Mouse (Mus musculus): ENCODE measurements around the gene Banp. TPM values are rescaled to one million over a fixed set of nuclear protein-coding genes. Genes with fewer than 3 reads are reported as not detected.

Banp gene
- total and polyA plus RNA-seq, 2 experiments from 2014 or later = 10.6 to 27.9 TPM

DNA sequence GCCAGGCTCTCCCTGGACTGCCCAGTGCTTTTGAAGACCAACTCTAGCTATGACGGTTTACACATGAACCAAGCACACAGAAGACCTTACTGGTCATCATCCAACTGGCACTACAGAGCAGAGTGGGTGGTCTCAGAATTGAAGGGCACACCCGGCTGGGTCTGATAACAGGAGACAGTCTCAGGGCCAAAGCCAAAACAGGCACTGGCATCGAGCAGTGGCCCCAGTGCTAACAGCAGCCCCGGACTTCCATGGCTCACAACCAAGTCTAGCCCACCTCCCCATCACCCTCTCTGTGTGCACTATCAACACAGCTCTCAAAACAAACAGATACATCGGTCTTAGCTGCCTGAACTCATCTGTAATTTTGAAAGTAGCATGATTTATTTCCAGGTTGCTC, 43.7 kb upstream of the Banp start:
- H3K27ac ChIP-seq (ENCODE audit: low read depth) = no peak overlapping the region
- 22% methylated on average over 5 of the region's 5 CpGs for WGBS
- DNase-seq (ENCODE audit: low spot score) (no peak), ATAC-seq (ENCODE audit: insufficient read depth, low read depth) (no peak)
- no peaks in the 10 kb centered on the region for H3K27me3 ChIP-seq (ENCODE audit: control insufficient read depth, insufficient read depth, low read length)
- H3K9me3 ChIP-seq (replicated peaks; ENCODE audit: control insufficient read depth, low read length) = no peaks in the 10 kb centered on the region
- peak overlapping the region; percentile 99 for H3K4me2 ChIP-seq (ENCODE audit: low read depth, low read length)
- H3K36me3 ChIP-seq (replicated peaks; ENCODE audit: control insufficient read depth, insufficient read depth, low read length) = no peaks in the 10 kb centered on the region
- TF ChIP-seq EP300 (IDR thresholded peaks at IDR 0.05; ENCODE audit: low read depth) (no peak), CTCF (IDR thresholded peaks at IDR 0.05; ENCODE audit: low read depth) (no peak)
- H3K4me3 ChIP-seq (ENCODE audit: low read depth, low read length) = peak overlapping the region; percentile 72
- H3K9ac ChIP-seq (replicated peaks; ENCODE audit: low read depth, low read length) = 0 out of 2 replicates have a peak overlapping the region, but pooled peaks have one; percentile 64
- peaks cover 37% of the 10 kb centered on the region for H3K4me1 ChIP-seq (ENCODE audit: control insufficient read depth, insufficient read depth)

DNA sequence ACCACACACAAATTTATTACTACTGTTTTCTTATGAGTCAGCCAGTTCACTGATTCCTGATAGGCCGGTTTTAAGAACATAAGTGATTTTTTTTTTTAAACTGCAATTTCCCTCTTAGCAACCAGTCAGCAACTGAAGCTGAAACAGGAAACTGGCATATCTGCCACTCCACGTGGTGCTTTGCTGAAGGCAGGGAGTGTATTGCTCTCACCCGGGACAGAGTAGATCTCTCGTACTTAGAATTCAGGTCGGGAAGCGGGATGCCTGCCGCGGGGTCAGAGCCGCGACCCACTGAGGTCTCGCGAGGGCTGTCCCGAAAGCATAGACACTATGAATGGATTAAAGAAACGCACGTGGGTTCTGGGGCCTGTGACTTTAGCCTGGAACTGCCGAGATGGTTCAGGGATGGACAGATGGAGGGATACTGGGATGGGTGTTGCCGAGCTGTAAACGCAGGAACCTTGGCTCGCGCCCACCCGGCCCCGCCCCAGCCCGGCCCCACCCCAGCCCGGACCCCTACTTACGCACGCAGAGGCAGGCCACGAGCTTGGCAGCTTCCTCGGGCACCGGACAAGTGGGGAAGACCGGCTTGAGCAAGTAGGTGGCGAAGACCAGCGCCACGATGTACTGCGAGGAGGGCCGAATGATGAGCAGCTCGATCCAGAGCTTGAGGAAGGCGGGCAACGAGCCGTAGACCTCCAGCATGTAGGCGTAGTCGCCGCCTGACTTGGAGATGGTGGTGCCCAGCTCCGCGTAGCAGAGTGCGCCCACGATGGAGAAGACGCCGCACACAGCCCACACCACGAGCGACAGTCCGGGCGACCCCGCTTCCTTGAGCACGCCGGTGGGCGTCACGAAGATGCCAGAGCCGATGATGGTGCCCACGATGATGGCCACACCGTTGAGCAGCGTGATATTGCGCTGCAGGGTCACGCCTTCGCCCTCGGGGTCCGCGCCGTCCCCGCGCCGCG, 42.7 kb upstream of the Banp start:
- peak overlapping the region; percentile 99 for H3K4me2 ChIP-seq (ENCODE audit: low read depth, low read length)
- WGBS = under 1% methylated on average over 69 of the region's 72 CpGs
- H3K9me3 ChIP-seq (replicated peaks; ENCODE audit: control insufficient read depth, low read length) = no peaks in the 10 kb centered on the region
- TF ChIP-seq EP300 (IDR thresholded peaks at IDR 0.05; ENCODE audit: low read depth) (no peak), CTCF (IDR thresholded peaks at IDR 0.05; ENCODE audit: low read depth) (no peak)
- peak; percentile 59 for DNase-seq (ENCODE audit: low spot score)
- no peaks in the 10 kb centered on the region for H3K36me3 ChIP-seq (replicated peaks; ENCODE audit: control insufficient read depth, insufficient read depth, low read length)
- no peak overlapping the region for H3K27ac ChIP-seq (ENCODE audit: low read depth)
- ATAC-seq (ENCODE audit: insufficient read depth, low read depth) = peak; percentile 13
- peaks cover 33% of the 10 kb centered on the region for H3K4me1 ChIP-seq (ENCODE audit: control insufficient read depth, insufficient read depth)
- peak overlapping the region; percentile 64 for H3K9ac ChIP-seq (replicated peaks; ENCODE audit: low read depth, low read length)
- no peaks in the 10 kb centered on the region for H3K27me3 ChIP-seq (ENCODE audit: control insufficient read depth, insufficient read depth, low read length)
- H3K4me3 ChIP-seq (ENCODE audit: low read depth, low read length) = peak overlapping the region; percentile 72

DNA sequence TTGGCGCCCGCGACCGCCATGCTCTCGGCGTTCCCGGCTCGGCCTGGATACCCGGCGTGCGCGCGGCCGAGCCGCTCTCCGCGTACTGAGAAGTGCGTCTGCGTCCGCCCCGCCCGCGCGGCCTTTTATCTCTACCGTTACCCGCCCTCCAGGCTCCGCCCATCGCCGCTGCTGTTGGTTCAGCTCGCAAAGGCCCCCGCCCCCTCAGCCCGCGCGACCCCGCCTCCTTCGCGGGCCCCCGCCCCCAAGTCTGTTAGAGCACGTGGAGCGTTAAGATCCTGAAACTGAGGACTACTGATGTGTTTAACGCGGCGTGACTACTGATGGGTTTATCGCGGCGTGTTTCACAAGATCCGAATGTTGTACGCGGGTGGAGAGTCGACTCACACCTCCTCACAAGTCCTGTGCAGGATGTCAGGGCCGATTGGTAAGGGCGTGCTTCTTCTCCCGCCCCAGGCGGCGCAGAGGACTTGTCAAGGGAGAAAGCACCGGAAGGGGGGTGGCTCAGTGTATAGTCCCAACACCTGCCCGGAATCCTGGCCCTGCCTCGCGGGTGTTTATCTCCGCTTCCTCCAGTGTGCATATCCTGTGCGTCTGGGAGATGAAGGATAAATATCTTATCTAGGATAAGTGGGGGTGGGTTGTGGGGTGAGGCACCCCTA, 41.8 kb upstream of the Banp start, which contains the start of gene Slc7a5:
Gene Slc7a5 (minus strand): TSS at position 108 of the 662 bp plus-strand sequence.
- Histone ChIP-seq H3K4me1 (ENCODE audit: control insufficient read depth, insufficient read depth) (peaks cover 25% of the 10 kb centered on the region), H3K4me2 (ENCODE audit: low read depth, low read length) (peak within 1 kb of the TSS; percentile 99), H3K27ac (ENCODE audit: low read depth) (no peak within 1 kb of the TSS), H3K36me3 (replicated peaks; ENCODE audit: control insufficient read depth, insufficient read depth, low read length) (no peaks in the 10 kb centered on the region), H3K27me3 (ENCODE audit: control insufficient read depth, insufficient read depth, low read length) (no peaks in the 10 kb centered on the region), H3K4me3 (ENCODE audit: low read depth, low read length) (peak within 1 kb of the TSS; percentile 72), H3K9ac (replicated peaks; ENCODE audit: low read depth, low read length) (peak within 1 kb of the TSS; percentile 64), H3K9me3 (replicated peaks; ENCODE audit: control insufficient read depth, low read length) (no peaks in the 10 kb centered on the region)
- TF ChIP-seq EP300 (IDR thresholded peaks at IDR 0.05; ENCODE audit: low read depth) = no peak
- TF ChIP-seq CTCF (IDR thresholded peaks at IDR 0.05; ENCODE audit: low read depth) = no peak
- peak; percentile 98 for DNase-seq (ENCODE audit: low spot score)
- peak; percentile 96 for ATAC-seq (ENCODE audit: insufficient read depth, low read depth)
- under 1% methylated on average over 49 of the region's 61 CpGs for WGBS

DNA sequence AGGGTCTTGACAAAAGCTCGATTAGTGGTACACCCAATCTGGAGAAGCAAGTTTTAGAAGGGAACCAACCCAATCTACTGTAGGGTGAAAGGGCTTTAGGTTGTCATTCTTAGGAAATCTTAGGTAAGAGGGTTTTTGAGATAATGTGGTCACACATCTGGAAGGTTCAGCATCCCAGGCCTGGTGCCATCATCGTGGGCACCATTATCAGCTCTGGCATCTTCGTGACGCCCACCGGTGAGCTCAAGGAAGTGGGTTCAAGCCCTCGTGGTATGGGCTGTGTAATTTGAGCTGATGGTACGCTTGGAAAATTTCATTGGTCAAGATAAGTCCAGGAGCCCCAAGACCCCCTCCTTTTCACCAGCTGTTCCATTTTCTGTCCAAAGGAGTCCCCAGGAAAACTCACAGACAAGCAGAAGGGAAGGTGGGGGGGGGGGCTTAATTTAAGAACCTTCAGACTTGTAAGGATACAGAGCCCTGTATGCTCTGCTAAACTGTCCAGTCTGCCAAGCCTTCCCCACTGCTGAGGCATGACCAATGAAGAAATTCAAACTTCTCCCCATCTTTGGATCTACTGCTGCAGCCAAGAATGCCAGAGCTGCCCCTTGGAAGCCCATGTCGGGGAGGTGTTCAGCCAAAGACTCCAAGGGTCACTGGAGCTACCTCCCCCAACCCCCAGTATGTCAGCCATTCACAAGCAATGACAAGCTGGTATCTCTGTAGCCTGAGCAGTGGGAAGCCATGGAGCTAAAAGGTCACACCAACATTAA, 41.0 kb upstream of the Banp start:
- DNase-seq (ENCODE audit: low spot score) (no peak), ATAC-seq (ENCODE audit: insufficient read depth, low read depth) (no peak)
- no peaks in the 10 kb centered on the region for H3K36me3 ChIP-seq (replicated peaks; ENCODE audit: control insufficient read depth, insufficient read depth, low read length)
- H3K4me3 ChIP-seq (ENCODE audit: low read depth, low read length) = no peak overlapping the region
- no peaks in the 10 kb centered on the region for H3K9me3 ChIP-seq (replicated peaks; ENCODE audit: control insufficient read depth, low read length)
- H3K9ac ChIP-seq (replicated peaks; ENCODE audit: low read depth, low read length) = no peak overlapping the region
- H3K4me2 ChIP-seq (ENCODE audit: low read depth, low read length) = peak overlapping the region; percentile 99
- no peak overlapping the region for H3K27ac ChIP-seq (ENCODE audit: low read depth)
- H3K27me3 ChIP-seq (ENCODE audit: control insufficient read depth, insufficient read depth, low read length) = no peaks in the 10 kb centered on the region
- TF ChIP-seq EP300 (IDR thresholded peaks at IDR 0.05; ENCODE audit: low read depth) (no peak), CTCF (IDR thresholded peaks at IDR 0.05; ENCODE audit: low read depth) (no peak)
- H3K4me1 ChIP-seq (ENCODE audit: control insufficient read depth, insufficient read depth) = peaks cover 25% of the 10 kb centered on the region
- 44% methylated on average over 8 of the region's 8 CpGs for WGBS

DNA sequence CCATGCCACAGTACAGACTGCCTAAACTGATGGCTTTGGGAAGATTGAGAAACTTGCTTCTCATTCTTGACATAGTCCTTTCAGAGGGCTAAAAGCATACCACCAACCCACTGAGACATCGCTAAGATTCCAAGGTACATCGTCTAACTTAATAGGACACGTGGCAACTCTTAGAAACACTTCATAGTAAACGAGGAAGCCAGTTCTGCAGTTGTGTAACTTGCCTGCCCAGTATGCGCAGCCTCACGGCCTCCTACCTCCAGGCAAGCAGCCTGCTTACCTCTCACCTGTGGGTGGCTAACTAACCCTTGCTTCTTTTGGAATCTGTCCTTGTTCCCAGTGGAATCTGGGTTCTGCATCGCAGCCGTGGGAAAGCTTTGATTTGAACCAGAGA, 40.4 kb upstream of the Banp start:
- DNase-seq (ENCODE audit: low spot score) (no peak), ATAC-seq (ENCODE audit: insufficient read depth, low read depth) (no peak)
- Histone ChIP-seq H3K4me3 (ENCODE audit: low read depth, low read length) (no peak overlapping the region), H3K36me3 (replicated peaks; ENCODE audit: control insufficient read depth, insufficient read depth, low read length) (no peaks in the 10 kb centered on the region), H3K27ac (ENCODE audit: low read depth) (no peak overlapping the region), H3K9me3 (replicated peaks; ENCODE audit: control insufficient read depth, low read length) (no peaks in the 10 kb centered on the region), H3K27me3 (ENCODE audit: control insufficient read depth, insufficient read depth, low read length) (no peaks in the 10 kb centered on the region), H3K4me1 (ENCODE audit: control insufficient read depth, insufficient read depth) (peaks cover 25% of the 10 kb centered on the region), H3K9ac (replicated peaks; ENCODE audit: low read depth, low read length) (no peak overlapping the region), H3K4me2 (ENCODE audit: low read depth, low read length) (no peak overlapping the region)
- WGBS = 60% methylated on average over 8 of the region's 8 CpGs
- TF ChIP-seq EP300 (IDR thresholded peaks at IDR 0.05; ENCODE audit: low read depth) (no peak), CTCF (IDR thresholded peaks at IDR 0.05; ENCODE audit: low read depth) (no peak)

Data from heart, postnatal 0 days (tissue).